Mouse (Mus musculus) kidney, adult 2 months (tissue): ENCODE measurements at regions not wholly inside any gene's neighbourhood (a gene's known extent, or its start where the extent isn't known, plus 50 kb on each side); places are given as distances from the start of the nearest gene placed in this dataset.

ENCODE experiments used
- CTCF ChIP-seq: fragments of 200-500 bp; conservative IDR thresholded peaks from 2 replicates; pipeline ENCODE4 v1.5.1; 2011; ENCODE audit warnings: low read depth, mild to moderate bottlenecking, control low read depth, low read length, moderate library complexity, mixed read lengths; ENCODE audit not compliant: insufficient read depth, insufficient read length
- POLR2A ChIP-seq: fragments of 200-500 bp; IDR thresholded peaks from one replicate; pipeline ENCODE4 v1.6.1; 2011; ENCODE audit warnings: low read depth, low read length, control low read depth

DNA sequence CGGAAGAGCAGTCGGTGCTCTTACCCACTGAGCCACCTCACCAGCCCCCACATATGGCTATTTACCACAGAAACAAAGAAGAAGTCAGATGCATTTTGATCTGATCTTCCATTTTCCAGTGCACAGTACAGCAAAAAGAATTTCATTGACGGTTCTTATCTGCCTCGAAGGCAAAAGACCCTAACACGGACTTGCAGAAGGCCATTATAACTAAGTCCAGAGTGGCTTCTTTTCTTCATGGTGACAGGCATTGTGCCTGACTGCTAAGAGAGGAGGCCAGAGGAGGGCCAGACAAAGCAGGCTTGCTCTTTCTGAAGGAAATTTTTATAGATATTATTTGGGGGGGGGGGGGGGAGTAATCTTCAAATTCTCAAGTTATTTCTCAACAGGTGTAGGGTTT lies 350.0 kb upstream of the Atp11b start:
- no peak for TF ChIP-seq CTCF
- TF ChIP-seq POLR2A, result no peak
